ENCODE assay signal across 12 mouse cellular contexts in the genomic region with DNA sequence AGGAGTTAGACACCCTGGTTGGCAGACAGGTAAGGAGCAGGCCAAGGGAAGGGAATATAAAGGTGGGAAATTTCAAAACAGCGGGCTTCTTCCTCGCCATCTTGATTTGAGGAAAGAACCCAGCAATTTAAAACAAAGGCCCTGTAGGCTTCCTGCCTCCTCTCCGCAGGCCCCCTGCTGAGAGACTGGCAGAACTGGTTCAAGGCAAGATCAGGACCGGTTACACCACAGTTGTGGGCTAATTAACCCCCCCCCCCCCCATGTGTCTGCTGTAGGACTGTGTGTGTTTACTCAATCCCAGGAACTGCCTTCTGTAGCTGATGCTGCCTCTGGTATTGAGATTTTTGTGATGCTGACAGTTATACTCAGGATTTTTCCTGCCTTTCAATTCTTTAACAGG. TPM values are rescaled to one million over a fixed set of nuclear protein-coding genes. Genes with fewer than 3 reads are reported as not detected.
DNase-seq lines count a peak whose midpoint lies in the region; ATAC-seq and TF ChIP-seq lines count a peak whose summit lies in the region.
"Had no signal": no experiment of that assay in that cellular context is flagged by ENCODE, and none has a peak within 500 bp of the region (broad histone marks: within the 10 kb centered on the region; RNA-seq: fewer than 3 reads in every experiment).

No protein-coding gene starts in this region.

- H3K36me3 ChIP-seq in stomach, embryonic 16.5 days (ENCODE audit: control insufficient read depth, insufficient read depth, low read length), result no peaks in the 10 kb centered on the region
- no peaks in the 10 kb centered on the region for H3K36me3 ChIP-seq in midbrain, postnatal 0 days (ENCODE audit: insufficient read depth, low read length)
- H3K36me3 ChIP-seq: limb, embryonic 13.5 days had no signal

- H3K4me1 ChIP-seq in stomach, embryonic 16.5 days (ENCODE audit: control insufficient read depth, insufficient read depth, low read length), result peaks cover 10% of the 10 kb centered on the region
- 0 out of 2 replicates have a peak, but pooled peaks cover 3% of the 10 kb centered on the region for H3K4me1 ChIP-seq in midbrain, postnatal 0 days (ENCODE audit: insufficient read depth, low read length)

- H3K27me3 ChIP-seq in stomach, embryonic 16.5 days (ENCODE audit: control insufficient read depth, insufficient read depth, low read length), result no peaks in the 10 kb centered on the region
- no peaks in the 10 kb centered on the region for H3K27me3 ChIP-seq in midbrain, postnatal 0 days (ENCODE audit: insufficient read depth, low read length)
- H3K27me3 ChIP-seq: limb, embryonic 13.5 days had no signal

- no peak for TF ChIP-seq CTCF in midbrain, postnatal 0 days (IDR thresholded peaks at IDR 0.05)

- no peak overlapping the region for H3K27ac ChIP-seq in stomach, embryonic 16.5 days (ENCODE audit: low read length)
- no peak overlapping the region for H3K27ac ChIP-seq in midbrain, postnatal 0 days (ENCODE audit: low read depth, low read length)
- H3K27ac ChIP-seq: limb, embryonic 13.5 days had no signal

- DNase-seq in ovary, postnatal 36 days (ENCODE audit: low spot score), result peak; percentile 25
- no peak for DNase-seq in ovary, adult 18-20 months (ENCODE audit: low spot score)
- peak; percentile 21 for DNase-seq in embryo, embryonic 11 days
- DNase-seq in kidney, postnatal 36 days, result peak; percentile 35 to 48
- DNase-seq in midbrain, postnatal 0 days (ENCODE audit: low spot score), result no peak
- DNase-seq in right cerebral cortex, postnatal 4 days, result no peak
- DNase-seq: thymus, postnatal 25 days had no signal

- peak; percentile 65; the same call in 1 of the 2 replicates for ATAC-seq in stomach, embryonic 16.5 days (ENCODE audit: insufficient read depth, low FRiP score)
- ATAC-seq in midbrain, postnatal 0 days (ENCODE audit: low FRiP score), result no peak
- ATAC-seq: Patski had no signal

- no peak overlapping the region for H3K4me3 ChIP-seq in stomach, embryonic 16.5 days (replicated peaks; ENCODE audit: low read length)
- no peak overlapping the region for H3K4me3 ChIP-seq in midbrain, postnatal 0 days (ENCODE audit: low read depth, low read length)
- H3K4me3 ChIP-seq: limb, embryonic 13.5 days; midbrain, embryonic 10.5 days had no signal

- H3K4me2 ChIP-seq in stomach, embryonic 16.5 days (ENCODE audit: low read depth, low read length), result no peak overlapping the region
- no peak overlapping the region for H3K4me2 ChIP-seq in midbrain, postnatal 0 days (ENCODE audit: low read depth, low read length, poor library complexity, severe bottlenecking)
- H3K4me2 ChIP-seq: heart, embryonic 11.5 days had no signal

- H3K9me3 ChIP-seq in stomach, embryonic 16.5 days (replicated peaks; ENCODE audit: control insufficient read depth, low read length), result no peaks in the 10 kb centered on the region
- no peaks in the 10 kb centered on the region for H3K9me3 ChIP-seq in midbrain, postnatal 0 days (ENCODE audit: low read length)
- H3K9me3 ChIP-seq: limb, embryonic 13.5 days; midbrain, embryonic 10.5 days had no signal

- no peak overlapping the region for H3K9ac ChIP-seq in stomach, embryonic 16.5 days (ENCODE audit: low read length)
- H3K9ac ChIP-seq in midbrain, postnatal 0 days (replicated peaks; ENCODE audit: low read length, poor library complexity, severe bottlenecking), result no peak overlapping the region
- H3K9ac ChIP-seq: limb, embryonic 13.5 days had no signal

- 37% methylated on average over 4 of the region's 4 CpGs for WGBS in stomach, embryonic 16.5 days
- WGBS in midbrain, postnatal 0 days, result 29% methylated on average over 4 of the region's 4 CpGs

RNA-seq across cellular contexts. Expression of a gene that starts 1.7 kb away (rescaled TPM):
- 26.3 and 27.0 TPM in 2 replicates for polyA plus RNA-seq in stomach, embryonic 16.5 days (2015; fragmentation: Nextera tagmentation; extraction: Ambion mirVana)
- 10.1 and 16.8 TPM in 2 replicates for total RNA-seq in midbrain, postnatal 0 days (2014; rRNA removed)
- 7.8 and 8.2 TPM in 2 replicates for polyA plus RNA-seq in midbrain, postnatal 0 days (2015; fragmentation: Nextera tagmentation; extraction: Ambion mirVana)

RNA-seq across cellular contexts. Expression of a gene that starts 31.2 kb away (rescaled TPM):
- polyA plus RNA-seq in stomach, embryonic 16.5 days (2015; fragmentation: Nextera tagmentation; extraction: Ambion mirVana), result 83.4 and 87.5 TPM in 2 replicates
- total RNA-seq in midbrain, postnatal 0 days (2014; rRNA removed), result 33.8 and 46.3 TPM in 2 replicates
- polyA plus RNA-seq in midbrain, postnatal 0 days (2015; fragmentation: Nextera tagmentation; extraction: Ambion mirVana), result 65.8 and 70.0 TPM in 2 replicates

Comparison
In these comparisons a context has a peak if more than half of its experiments do, and no peak if none do; other contexts are left out.
1. DNase-seq: peak in ovary, postnatal 36 days (single experiment), embryo, embryonic 11 days (single experiment) and kidney, postnatal 36 days (2 of 2); none in ovary, adult 18-20 months (single experiment), midbrain, postnatal 0 days (single experiment) and right cerebral cortex, postnatal 4 days (single experiment).